Mouse (Mus musculus): Measurements from ENCODE around the gene Tbc1d22a.
A peak's percentile ranks its signal among the peaks of the same experiment; 100 is the strongest.

Gene Tbc1d22a

GRCm38 (mm10) chr15:86409352-86409751, 195.1 kb downstream of the Tbc1d22a start:
- peak; percentile 39 for DNase-seq (ENCODE audit: low read depth)

- DNase-seq (ENCODE audit: low read depth) = no peak
Observed at GRCm38 (mm10) chr15:86411532-86412080, 197.3 kb downstream of the Tbc1d22a start.

GRCm38 (mm10) chr15:86415951-86416350, 201.7 kb downstream of the Tbc1d22a start:
- DNase-seq (ENCODE audit: low read depth) = no peak

GRCm38 (mm10) chr15:86418436-86418835, 204.2 kb downstream of the Tbc1d22a start:
- no peak for DNase-seq (ENCODE audit: low read depth)

GRCm38 (mm10) chr15:86419620-86420019, 205.4 kb downstream of the Tbc1d22a start:
- no peak for DNase-seq (ENCODE audit: low read depth)

GRCm38 (mm10) chr15:86422858-86423257, 208.6 kb downstream of the Tbc1d22a start:
- no peak for DNase-seq (ENCODE audit: low read depth)

- DNase-seq (ENCODE audit: low read depth) = peak; percentile 57
Observed at GRCm38 (mm10) chr15:86423884-86424283, 209.6 kb downstream of the Tbc1d22a start.

GRCm38 (mm10) chr15:86424971-86425370, 210.7 kb downstream of the Tbc1d22a start:
- DNase-seq (ENCODE audit: low read depth) = no peak

GRCm38 (mm10) chr15:86426364-86427000, 212.2 kb downstream of the Tbc1d22a start:
- no peak for DNase-seq (ENCODE audit: low read depth)

- no peak for DNase-seq (ENCODE audit: low read depth)
Observed at GRCm38 (mm10) chr15:86427439-86427838, 213.2 kb downstream of the Tbc1d22a start.

GRCm38 (mm10) chr15:86428496-86428895, 214.2 kb downstream of the Tbc1d22a start:
- DNase-seq (ENCODE audit: low read depth) = no peak

GRCm38 (mm10) chr15:86429766-86430335, 215.6 kb downstream of the Tbc1d22a start:
- DNase-seq (ENCODE audit: low read depth) = no peak

- DNase-seq (ENCODE audit: low read depth) = no peak
Observed at GRCm38 (mm10) chr15:86431539-86432080, 217.4 kb downstream of the Tbc1d22a start.

GRCm38 (mm10) chr15:86432791-86433190, 218.5 kb downstream of the Tbc1d22a start:
- DNase-seq (ENCODE audit: low read depth) = no peak

- no peak for DNase-seq (ENCODE audit: low read depth)
Observed at GRCm38 (mm10) chr15:86433378-86433777, 219.1 kb downstream of the Tbc1d22a start.

GRCm38 (mm10) chr15:86434241-86434640, 220.0 kb downstream of the Tbc1d22a start:
- DNase-seq (ENCODE audit: low read depth) = no peak

GRCm38 (mm10) chr15:86437346-86437745, 223.1 kb downstream of the Tbc1d22a start:
- DNase-seq (ENCODE audit: low read depth) = no peak

- no peak for DNase-seq (ENCODE audit: low read depth)
Observed at GRCm38 (mm10) chr15:86439015-86439796, 224.9 kb downstream of the Tbc1d22a start.

GRCm38 (mm10) chr15:86444271-86444670, 230.0 kb downstream of the Tbc1d22a start:
- DNase-seq (ENCODE audit: low read depth) = no peak

GRCm38 (mm10) chr15:86446064-86446463, 231.8 kb downstream of the Tbc1d22a start:
- DNase-seq (ENCODE audit: low read depth) = peak; percentile 79

GRCm38 (mm10) chr15:86447251-86447650, 233.0 kb downstream of the Tbc1d22a start:
- DNase-seq (ENCODE audit: low read depth) = no peak

- DNase-seq (ENCODE audit: low read depth) = no peak
Observed at GRCm38 (mm10) chr15:86449236-86449635, 235.0 kb downstream of the Tbc1d22a start.

GRCm38 (mm10) chr15:86449794-86450193, 235.5 kb downstream of the Tbc1d22a start:
- no peak for DNase-seq (ENCODE audit: low read depth)
